Mouse (Mus musculus): ENCODE measurements around the gene Pitpnm3. TPM values are rescaled to one million over a fixed set of nuclear protein-coding genes. Genes with fewer than 3 reads are reported as not detected.
A peak's percentile ranks its signal among the peaks of the same experiment; 100 is the strongest.

The Pitpnm3 gene
- polyA plus RNA-seq, 1 experiment from 2014 or later: 0.05 TPM

DNA sequence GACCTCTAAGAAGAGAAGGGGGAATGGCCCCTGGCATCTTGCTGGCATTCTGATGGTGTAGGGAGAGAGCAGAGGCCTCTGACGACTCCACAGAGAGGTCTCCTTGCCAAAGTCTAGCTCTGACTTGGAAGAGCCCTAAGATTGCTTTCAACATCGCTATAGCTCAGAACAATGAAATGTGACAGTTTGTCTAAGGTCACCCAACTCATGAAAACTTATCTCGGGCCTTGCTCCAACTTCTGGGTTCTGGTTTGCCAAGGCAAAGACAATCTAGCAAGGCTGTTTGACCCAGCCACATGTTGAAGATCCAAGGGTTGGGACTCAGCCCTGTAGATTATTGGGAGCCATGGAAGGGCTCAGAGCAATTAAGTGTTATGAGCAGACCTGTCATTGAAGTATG is 91.3 kb downstream of the Pitpnm3 start:
- 83% methylated on average over 3 of the region's 3 CpGs for WGBS
- H3K4me1 ChIP-seq: peaks cover 40% of the 10 kb centered on the region
- H3K27ac ChIP-seq: no peak overlapping the region
- no peak overlapping the region for H3K4me3 ChIP-seq (replicated peaks)
- H3K9ac ChIP-seq: no peak overlapping the region
- peaks cover 4% of the 10 kb centered on the region for H3K27me3 ChIP-seq
- no peak for ATAC-seq (replicated peaks; ENCODE audit: low FRiP score)
- peak overlapping the region; percentile 88 for H3K4me2 ChIP-seq
- peaks cover 36% of the 10 kb centered on the region for H3K36me3 ChIP-seq
- H3K9me3 ChIP-seq (replicated peaks): no peaks in the 10 kb centered on the region

DNA sequence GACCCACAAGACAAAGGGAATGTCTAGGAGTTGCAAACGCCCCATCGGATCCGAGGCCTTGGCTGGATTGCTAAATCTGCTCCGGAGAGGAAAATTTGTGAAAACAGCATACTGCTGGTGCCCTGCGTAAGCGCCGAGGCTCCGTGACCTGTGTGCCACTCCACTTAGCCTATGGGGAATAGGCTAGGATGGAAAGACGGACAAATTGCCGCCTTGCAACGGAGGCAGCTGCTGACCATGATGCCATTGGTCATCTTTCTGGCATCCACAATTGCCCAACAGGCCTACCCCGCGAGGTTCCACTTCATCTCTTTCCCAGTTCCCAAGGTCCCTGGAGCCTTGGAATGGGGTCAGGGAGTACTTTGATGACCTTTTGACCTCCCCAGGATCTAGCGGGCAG is 92.9 kb downstream of the Pitpnm3 start:
- WGBS: under 1% methylated on average over 14 of the region's 14 CpGs
- peak; percentile 9; the same call in 1 of the 2 replicates for ATAC-seq (replicated peaks; ENCODE audit: low FRiP score)
- H3K4me1 ChIP-seq: peaks cover 40% of the 10 kb centered on the region

GRCm38 (mm10) chr11:72041768-72042607 is 93.6 kb downstream of the Pitpnm3 start, which contains the start of gene Pimreg:
Pimreg (plus strand) TSS chr11:72042032.
- peak within 1 kb of the TSS; percentile 59 for H3K9ac ChIP-seq
- H3K4me2 ChIP-seq: peak within 1 kb of the TSS; percentile 88
- peaks cover 40% of the 10 kb centered on the region for H3K4me1 ChIP-seq
- peaks cover 14% of the 10 kb centered on the region for H3K27me3 ChIP-seq
- H3K4me3 ChIP-seq (replicated peaks): peak within 1 kb of the TSS; percentile 68
- peak within 1 kb of the TSS; percentile 70 for H3K27ac ChIP-seq
- peak; percentile 91 for ATAC-seq (replicated peaks; ENCODE audit: low FRiP score)
- H3K9me3 ChIP-seq (replicated peaks): no peaks in the 10 kb centered on the region
- H3K36me3 ChIP-seq: peaks cover 24% of the 10 kb centered on the region
- 1% methylated on average over 52 of the region's 52 CpGs for WGBS

More for the DNA sequence above, 92.9 kb downstream of the Pitpnm3 start:
- peak overlapping the region; percentile 13; the same call in 1 of the 2 replicates for H3K27ac ChIP-seq
- peak overlapping the region; percentile 88 for H3K4me2 ChIP-seq
- no peaks in the 10 kb centered on the region for H3K9me3 ChIP-seq (replicated peaks)
- H3K4me3 ChIP-seq (replicated peaks): peak overlapping the region; percentile 68
- peaks cover 28% of the 10 kb centered on the region for H3K36me3 ChIP-seq
- H3K27me3 ChIP-seq: peaks cover 14% of the 10 kb centered on the region
- H3K9ac ChIP-seq: peak overlapping the region; percentile 59

DNA sequence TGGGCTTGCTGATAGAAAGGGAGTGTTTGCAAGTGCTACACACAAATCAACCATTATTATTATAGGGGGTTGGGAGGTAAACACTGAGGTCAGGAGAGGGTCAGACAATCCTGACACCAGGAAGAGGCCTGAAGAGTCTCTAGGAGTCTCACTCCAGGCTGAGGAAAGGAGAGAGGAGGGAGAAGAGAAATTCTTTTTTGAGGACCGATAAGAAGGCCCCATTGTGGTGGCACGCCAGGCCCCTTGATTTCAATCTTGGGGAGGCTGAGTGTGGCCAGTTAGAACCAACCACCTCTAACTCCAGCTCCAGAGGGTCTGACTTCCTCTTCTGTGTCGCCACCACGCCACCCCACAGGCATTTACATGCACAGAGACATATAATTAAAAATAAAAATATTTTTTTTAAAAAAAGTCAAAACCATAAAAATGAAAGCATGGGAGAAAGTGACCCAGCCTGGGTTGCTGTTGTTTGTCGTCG is 94.2 kb downstream of the Pitpnm3 start:
- Histone ChIP-seq H3K4me3 (replicated peaks) (peak overlapping the region; percentile 68), H3K9ac (peak overlapping the region; percentile 45), H3K27ac (peak overlapping the region; percentile 70), H3K9me3 (replicated peaks) (no peaks in the 10 kb centered on the region), H3K4me2 (peak overlapping the region; percentile 88), H3K36me3 (peaks cover 17% of the 10 kb centered on the region), H3K27me3 (peaks cover 14% of the 10 kb centered on the region), H3K4me1 (peaks cover 40% of the 10 kb centered on the region)
- 13% methylated on average over 6 of the region's 6 CpGs for WGBS
- ATAC-seq (replicated peaks; ENCODE audit: low FRiP score): peak; percentile 3; the same call in 1 of the 2 replicates

DNA sequence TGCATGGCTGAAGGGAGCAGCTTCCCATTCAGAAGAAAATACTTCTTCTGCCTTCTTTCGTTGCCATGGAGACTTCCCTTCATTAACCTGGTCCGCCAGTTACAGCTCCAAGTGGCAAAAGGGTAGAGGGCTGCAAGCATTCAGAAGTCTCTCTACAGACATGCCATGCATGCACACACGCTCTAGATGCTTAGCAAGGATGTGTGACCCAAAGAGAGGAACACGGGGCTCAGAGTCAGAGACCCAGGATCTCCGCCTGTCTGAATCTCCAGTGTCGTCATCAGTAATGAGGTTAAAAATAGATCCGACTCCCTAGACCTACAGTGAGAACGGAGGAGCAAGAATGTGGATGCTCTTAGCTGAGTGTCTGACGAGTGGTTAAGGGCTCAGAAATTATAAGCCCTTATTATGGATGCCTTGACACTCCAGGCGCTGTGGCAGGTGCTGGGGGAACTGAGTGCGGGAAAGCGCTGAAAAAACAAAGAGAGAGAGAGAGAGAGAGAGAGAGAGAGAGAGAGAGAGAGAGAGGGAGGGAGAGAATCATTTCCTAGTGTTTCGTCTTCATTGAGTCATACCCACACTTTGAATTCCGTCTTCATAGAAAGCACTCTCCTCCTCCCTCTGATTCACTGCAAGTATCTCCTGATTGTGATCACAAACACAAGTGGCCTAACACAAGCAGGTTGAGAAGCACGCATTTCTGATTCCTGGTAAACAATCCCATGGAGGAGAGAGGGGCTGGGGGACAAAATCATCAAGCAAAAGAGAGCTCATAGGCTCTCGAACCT is 95.8 kb downstream of the Pitpnm3 start:
- Histone ChIP-seq H3K9ac (no peak overlapping the region), H3K4me2 (no peak overlapping the region), H3K36me3 (peaks cover 2% of the 10 kb centered on the region), H3K4me3 (replicated peaks) (no peak overlapping the region), H3K27ac (no peak overlapping the region), H3K27me3 (peaks cover 14% of the 10 kb centered on the region), H3K4me1 (peaks cover 37% of the 10 kb centered on the region), H3K9me3 (replicated peaks) (no peaks in the 10 kb centered on the region)
- no peak for ATAC-seq (replicated peaks; ENCODE audit: low FRiP score)
- WGBS: 41% methylated on average over 16 of the region's 16 CpGs

GRCm38 (mm10) chr11:72037996-72038395 is 97.6 kb downstream of the Pitpnm3 start:
- Histone ChIP-seq H3K4me2 (no peak overlapping the region), H3K9ac (no peak overlapping the region), H3K9me3 (replicated peaks) (no peaks in the 10 kb centered on the region), H3K36me3 (no peaks in the 10 kb centered on the region), H3K27me3 (peaks cover 14% of the 10 kb centered on the region), H3K4me3 (replicated peaks) (no peak overlapping the region), H3K27ac (no peak overlapping the region), H3K4me1 (peaks cover 19% of the 10 kb centered on the region)
- 7% methylated on average over 4 of the region's 4 CpGs for WGBS
- ATAC-seq (replicated peaks; ENCODE audit: low FRiP score): no peak

DNA sequence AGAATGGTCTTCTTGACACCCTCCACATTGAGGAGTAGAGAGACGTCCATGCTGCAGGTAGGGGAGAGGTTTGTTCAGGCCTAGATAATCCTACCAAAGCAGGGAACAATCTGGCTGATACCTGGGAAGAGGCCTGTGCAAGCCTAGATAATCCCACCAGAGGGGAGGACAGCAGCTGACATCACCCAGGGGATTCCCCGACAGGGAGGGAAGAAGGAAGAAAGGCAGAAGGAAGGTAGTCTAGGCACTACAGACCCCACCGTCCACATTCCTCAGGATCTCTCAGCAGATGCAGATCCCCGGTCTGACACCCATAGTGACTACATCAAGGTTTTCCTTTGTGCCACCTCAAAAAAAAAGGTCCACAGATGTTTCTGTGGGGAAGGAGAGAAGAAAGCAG is 98.2 kb downstream of the Pitpnm3 start, which contains the start of gene Aipl1:
Aipl1 (minus strand) TSS at position 101 of the 400 bp plus-strand sequence.
- no peak within 1 kb of the TSS for H3K4me2 ChIP-seq
- no peaks in the 10 kb centered on the region for H3K9me3 ChIP-seq (replicated peaks)
- ATAC-seq (replicated peaks; ENCODE audit: low FRiP score): no peak
- H3K4me3 ChIP-seq (replicated peaks): no peak within 1 kb of the TSS
- peaks cover 14% of the 10 kb centered on the region for H3K4me1 ChIP-seq
- H3K27me3 ChIP-seq: peaks cover 14% of the 10 kb centered on the region
- H3K9ac ChIP-seq: no peak within 1 kb of the TSS
- no peaks in the 10 kb centered on the region for H3K36me3 ChIP-seq
- 68% methylated on average over 4 of the region's 4 CpGs for WGBS
- no peak within 1 kb of the TSS for H3K27ac ChIP-seq

DNA sequence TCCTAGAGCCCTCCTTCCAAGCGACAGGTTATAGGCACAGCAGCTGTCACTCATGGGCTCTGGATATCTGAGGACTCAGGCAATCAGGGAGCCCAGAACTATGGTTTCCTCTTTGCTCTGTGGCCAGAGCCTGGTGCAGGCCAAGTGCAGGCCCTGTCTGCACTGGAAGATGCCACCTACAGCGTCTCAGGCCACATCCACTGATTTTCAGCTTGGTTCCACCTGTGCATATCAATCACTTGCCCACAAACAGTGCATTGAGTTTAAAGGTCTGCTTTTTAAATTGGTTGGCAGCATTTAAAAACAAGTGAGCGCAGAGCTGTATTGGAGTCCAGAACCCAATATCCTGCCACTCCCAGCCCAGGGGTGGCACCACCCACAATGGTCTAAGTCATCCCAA is 103.0 kb downstream of the Pitpnm3 start:
- Histone ChIP-seq H3K4me3 (replicated peaks) (no peak overlapping the region), H3K27ac (no peak overlapping the region), H3K27me3 (peaks cover 34% of the 10 kb centered on the region), H3K4me2 (no peak overlapping the region), H3K9ac (no peak overlapping the region), H3K4me1 (0 out of 2 replicates have a peak, but pooled peaks cover 4% of the 10 kb centered on the region), H3K9me3 (replicated peaks) (no peaks in the 10 kb centered on the region), H3K36me3 (no peaks in the 10 kb centered on the region)
- 93% methylated on average over 3 of the region's 3 CpGs for whole genome bisulfite sequencing
- ATAC-seq (replicated peaks; ENCODE audit: low FRiP score): no peak

GRCm38 (mm10) chr11:72032091-72032490 is 103.5 kb downstream of the Pitpnm3 start:
- no peak overlapping the region for H3K27ac ChIP-seq
- H3K36me3 ChIP-seq: no peaks in the 10 kb centered on the region
- 86% methylated on average over 4 of the region's 4 CpGs for WGBS
- H3K9ac ChIP-seq: no peak overlapping the region
- no peaks in the 10 kb centered on the region for H3K9me3 ChIP-seq (replicated peaks)
- peaks cover 37% of the 10 kb centered on the region for H3K27me3 ChIP-seq
- no peak overlapping the region for H3K4me3 ChIP-seq (replicated peaks)
- H3K4me1 ChIP-seq: 0 out of 2 replicates have a peak, but pooled peaks cover 4% of the 10 kb centered on the region
- no peak overlapping the region for H3K4me2 ChIP-seq
- no peak for ATAC-seq (replicated peaks; ENCODE audit: low FRiP score)

GRCm38 (mm10) chr11:72031353-72031752 is 104.2 kb downstream of the Pitpnm3 start:
- WGBS: 90% methylated on average over 7 of the region's 7 CpGs

GRCm38 (mm10) chr11:72029143-72029542 is 106.4 kb downstream of the Pitpnm3 start:
- Histone ChIP-seq H3K4me2 (no peak overlapping the region), H3K27ac (no peak overlapping the region), H3K4me3 (replicated peaks) (no peak overlapping the region), H3K27me3 (peaks cover 43% of the 10 kb centered on the region), H3K4me1 (peaks cover 6% of the 10 kb centered on the region; the same call in 1 of the 2 replicates), H3K9me3 (replicated peaks) (no peaks in the 10 kb centered on the region), H3K9ac (no peak overlapping the region), H3K36me3 (no peaks in the 10 kb centered on the region)
- ATAC-seq (replicated peaks; ENCODE audit: low FRiP score): peak; percentile 37
- WGBS: 16% methylated on average over 23 of the region's 23 CpGs

More at GRCm38 (mm10) chr11:72031353-72031752, 104.2 kb downstream of the Pitpnm3 start:
- Histone ChIP-seq H3K4me2 (no peak overlapping the region), H3K36me3 (no peaks in the 10 kb centered on the region), H3K4me3 (replicated peaks) (no peak overlapping the region), H3K9me3 (replicated peaks) (no peaks in the 10 kb centered on the region), H3K27ac (no peak overlapping the region), H3K9ac (no peak overlapping the region), H3K27me3 (peaks cover 37% of the 10 kb centered on the region), H3K4me1 (0 out of 2 replicates have a peak, but pooled peaks cover 4% of the 10 kb centered on the region)
- no peak for ATAC-seq (replicated peaks; ENCODE audit: low FRiP score)
